Mouse (Mus musculus) G1E (cell line): ENCODE measurements around the gene Cln6. TPM values are rescaled to one million over a fixed set of nuclear protein-coding genes. Genes with fewer than 3 reads are reported as not detected.

Source experiments
- ATAC-seq: 2 replicates; pipeline ENCODE4 v1.8.0; 2016; ENCODE audit warnings: mild to moderate bottlenecking; ENCODE audit not compliant: insufficient number of reproducible peaks, poor library complexity, low FRiP score, severe bottlenecking; ENCODE audit errors: extremely low read depth
- DNase-seq: peaks from one replicate; pipeline ENCODE4 v3.0.0; 2012; ENCODE audit warnings: low spot score
- H3K27me3 ChIP-seq: 2 replicates; pipeline ENCODE4 v1.6.1; 2012; ENCODE audit warnings: mild to moderate bottlenecking, low read length, inconsistent platforms; ENCODE audit not compliant: insufficient read depth
- H3K36me3 ChIP-seq: replicated peaks from 2 replicates; pipeline ENCODE3; 2012; ENCODE audit warnings: mild to moderate bottlenecking, inconsistent platforms
- H3K4me1 ChIP-seq: 2 replicates; pipeline ENCODE4 v1.6.1; 2012; ENCODE audit warnings: low read depth, low read length, inconsistent platforms, mixed read lengths; ENCODE audit not compliant: insufficient read depth
- H3K4me3 ChIP-seq: 2 replicates; pipeline ENCODE4 v1.5.1; 2012; ENCODE audit warnings: low read depth, mild to moderate bottlenecking, inconsistent platforms, low read length, moderate library complexity, mixed read lengths
- H3K9me3 ChIP-seq: replicated peaks from 2 replicates; pipeline ENCODE4 v1.6.1; 2012; ENCODE audit warnings: inconsistent platforms
- CTCF ChIP-seq: IDR thresholded peaks from 2 replicates; pipeline ENCODE4 v1.5.1; 2012; ENCODE audit warnings: low read depth, low read length, inconsistent platforms, mixed read lengths
- GATA1 ChIP-seq: IDR thresholded peaks from 2 replicates; pipeline ENCODE4 v1.6.1; 2012; ENCODE audit warnings: borderline replicate concordance, low read length, inconsistent platforms, mixed read lengths
- GATA2 ChIP-seq: IDR thresholded peaks from 2 replicates; pipeline ENCODE4 v1.6.1; 2012; ENCODE audit warnings: low read depth, low read length, inconsistent platforms, borderline replicate concordance
- POLR2AphosphoS5 ChIP-seq: IDR thresholded peaks from 2 replicates; pipeline ENCODE4 v1.6.1; 2012; ENCODE audit warnings: low read depth, low read length, inconsistent platforms; ENCODE audit not compliant: insufficient replicate concordance
- TAL1 ChIP-seq: conservative IDR thresholded peaks from 2 replicates; pipeline ENCODE4 v1.6.1; 2012; ENCODE audit warnings: low read depth, low read length, inconsistent platforms, mixed read lengths
- polyA plus RNA-seq: library from polyadenylated mRNA; stranded (reverse); fragments of >175 nt; gene quantifications from 2 replicates; pipeline ENCODE4 v1.2.3, GENCODE M21; 2012
- total RNA-seq, 2 experiments: library from RNA; stranded (forward) in 1 of 2; stranded (reverse) in 1 of 2; fragments of 200-1000 nt in 1 of 2; fragments of >200 nt in 1 of 2; fragmentation: Nextera tagmentation in 1 of 2; gene quantifications; 2 replicates each; pipeline ENCODE4 v1.2.3; 2014 to 2017

Gene Cln6
- total and polyA plus RNA-seq, 3 experiments, result 32.5 to 72.8 (median 37.0) TPM

GRCm38 (mm10) chr9:62834906-62835305 is 3.7 kb upstream of the Cln6 start:
- peaks cover 3% of the 10 kb centered on the region for H3K36me3 ChIP-seq
- TF ChIP-seq CTCF (no peak), GATA1 (no peak)
- H3K4me3 ChIP-seq, result no peak overlapping the region
- peaks cover 43% of the 10 kb centered on the region for H3K4me1 ChIP-seq
- DNase-seq, result no peak
- no peaks in the 10 kb centered on the region for H3K9me3 ChIP-seq
- H3K27me3 ChIP-seq, result no peaks in the 10 kb centered on the region
- no peak for ATAC-seq

- DNase-seq (no peak), ATAC-seq (no peak)
- H3K27me3 ChIP-seq, result no peaks in the 10 kb centered on the region
- H3K4me1 ChIP-seq, result peaks cover 47% of the 10 kb centered on the region
- no peaks in the 10 kb centered on the region for H3K9me3 ChIP-seq
- no peak overlapping the region for H3K4me3 ChIP-seq
- peaks cover 13% of the 10 kb centered on the region for H3K36me3 ChIP-seq
- TF ChIP-seq CTCF (no peak), POLR2AphosphoS5 (no peak), GATA2 (no peak), TAL1 (no peak), GATA1 (no peak)
Measured at GRCm38 (mm10) chr9:62835705-62836446, 2.7 kb upstream of the Cln6 start.

GRCm38 (mm10) chr9:62837611-62838010 is 974 bp upstream of the Cln6 start:
- Histone ChIP-seq H3K27me3 (no peaks in the 10 kb centered on the region), H3K4me1 (peaks cover 51% of the 10 kb centered on the region), H3K36me3 (peaks cover 25% of the 10 kb centered on the region), H3K4me3 (peak overlapping the region; percentile 80; the same call in 1 of the 2 replicates), H3K9me3 (no peaks in the 10 kb centered on the region)
- TF ChIP-seq CTCF, result no peak
- no peak for TF ChIP-seq TAL1
- no peak for TF ChIP-seq POLR2AphosphoS5
- no peak for TF ChIP-seq GATA1
- no peak for TF ChIP-seq GATA2
- ATAC-seq (no peak), DNase-seq (no peak)

- no peak for ATAC-seq
- Histone ChIP-seq H3K27me3 (no peaks in the 10 kb centered on the region), H3K4me3 (peak overlapping the region; percentile 80), H3K4me1 (peaks cover 53% of the 10 kb centered on the region), H3K36me3 (peaks cover 30% of the 10 kb centered on the region), H3K9me3 (no peaks in the 10 kb centered on the region)
- no peak for TF ChIP-seq POLR2AphosphoS5
- no peak for TF ChIP-seq GATA1
- TF ChIP-seq TAL1, result no peak
- TF ChIP-seq CTCF, result no peak
- TF ChIP-seq GATA2, result no peak
- no peak for DNase-seq
Measured at GRCm38 (mm10) chr9:62838146-62838505, 459 bp upstream of the Cln6 start.

GRCm38 (mm10) chr9:62839172-62839770 is 686 bp downstream of the Cln6 start:
- H3K4me1 ChIP-seq, result peaks cover 59% of the 10 kb centered on the region
- H3K4me3 ChIP-seq, result peak overlapping the region; percentile 80

GRCm38 (mm10) chr9:62843356-62844024 is 4.9 kb downstream of the Cln6 start:
- no peak for DNase-seq
- H3K4me1 ChIP-seq, result peaks cover 49% of the 10 kb centered on the region
- H3K9me3 ChIP-seq, result no peaks in the 10 kb centered on the region
- H3K36me3 ChIP-seq, result peaks cover 80% of the 10 kb centered on the region
- H3K4me3 ChIP-seq, result no peak overlapping the region
- no peaks in the 10 kb centered on the region for H3K27me3 ChIP-seq
- ATAC-seq, result no peak
- TF ChIP-seq GATA2 (no peak), TAL1 (no peak), CTCF (no peak), GATA1 (no peak), POLR2AphosphoS5 (no peak)

More at GRCm38 (mm10) chr9:62839172-62839770, 686 bp downstream of the Cln6 start:
- Histone ChIP-seq H3K9me3 (no peaks in the 10 kb centered on the region), H3K27me3 (no peaks in the 10 kb centered on the region), H3K36me3 (peaks cover 41% of the 10 kb centered on the region)
- no peak for TF ChIP-seq CTCF
- no peak for TF ChIP-seq GATA2
- TF ChIP-seq TAL1, result no peak
- TF ChIP-seq GATA1, result no peak
- TF ChIP-seq POLR2AphosphoS5, result no peak
- peak; percentile 35 for DNase-seq
- ATAC-seq, result no peak
